Mouse (Mus musculus) C2C12 (cell line): Measurements from ENCODE around the gene Hdgfl1. TPM values are rescaled to one million over a fixed set of nuclear protein-coding genes. Genes with fewer than 3 reads are reported as not detected.

Source experiments
- H3K27me3 ChIP-seq: one replicate; pipeline ENCODE4 v1.6.1; 2011; ENCODE audit not compliant: control insufficient read depth, insufficient read depth, insufficient read length
- H3K36me3 ChIP-seq: one replicate; pipeline ENCODE4 v1.6.1; 2011; ENCODE audit not compliant: control insufficient read depth, insufficient read depth
- H3K4me3 ChIP-seq: one replicate; pipeline ENCODE4 v1.5.1; 2011; ENCODE audit warnings: mild to moderate bottlenecking, control low read depth; ENCODE audit not compliant: poor library complexity, insufficient read depth, severe bottlenecking
- H3K79me2 ChIP-seq: one replicate; pipeline ENCODE4 v1.6.1; 2011; ENCODE audit not compliant: control insufficient read depth, insufficient read depth
- H3K79me3 ChIP-seq: one replicate; pipeline ENCODE4 v1.6.1; 2011; ENCODE audit warnings: low read depth, control low read depth
- H3ac ChIP-seq: one replicate; pipeline ENCODE3; 2011; ENCODE audit warnings: low read depth; ENCODE audit not compliant: control insufficient read depth, insufficient read length
- CEBPB ChIP-seq: IDR thresholded peaks from one replicate; pipeline ENCODE4 v1.6.1; 2011; ENCODE audit warnings: low read depth, mild to moderate bottlenecking, control low read depth, moderate library complexity
- CTCF ChIP-seq: IDR thresholded peaks from one replicate; pipeline ENCODE4 v1.5.1; 2011; ENCODE audit not compliant: control insufficient read depth, insufficient read depth, insufficient read length
- FOSL1 ChIP-seq: IDR thresholded peaks from one replicate; pipeline ENCODE4 v1.8.0; 2011; ENCODE audit warnings: mild to moderate bottlenecking, low read length; ENCODE audit not compliant: poor library complexity, insufficient read depth, severe bottlenecking
- MAX ChIP-seq: IDR thresholded peaks from one replicate; pipeline ENCODE4 v1.6.1; 2011; ENCODE audit warnings: mild to moderate bottlenecking, control low read depth
- MYOD1 ChIP-seq: IDR thresholded peaks from one replicate; pipeline ENCODE4 v1.6.1; 2011; ENCODE audit warnings: low read depth; ENCODE audit not compliant: control insufficient read depth, insufficient read length
- MYOG ChIP-seq: IDR thresholded peaks from one replicate; pipeline ENCODE4 v1.6.1; 2011; ENCODE audit not compliant: control insufficient read depth, insufficient read length; ENCODE audit errors: extremely low read depth
- USF1 ChIP-seq: IDR thresholded peaks from one replicate; pipeline ENCODE4 v1.6.1; 2011; ENCODE audit warnings: low read depth, mild to moderate bottlenecking, control low read depth, moderate library complexity
- polyA plus RNA-seq: library from polyadenylated mRNA; unstranded; fragments of >200 nt; fragmentation: generic; extraction: Trizol; gene quantifications from one replicate; pipeline ENCODE4 v1.2.1, GENCODE M21; 2012; ENCODE audit warnings: missing spikeins

Gene Hdgfl1
- polyA plus RNA-seq, 1 experiment: not detected

DNA sequence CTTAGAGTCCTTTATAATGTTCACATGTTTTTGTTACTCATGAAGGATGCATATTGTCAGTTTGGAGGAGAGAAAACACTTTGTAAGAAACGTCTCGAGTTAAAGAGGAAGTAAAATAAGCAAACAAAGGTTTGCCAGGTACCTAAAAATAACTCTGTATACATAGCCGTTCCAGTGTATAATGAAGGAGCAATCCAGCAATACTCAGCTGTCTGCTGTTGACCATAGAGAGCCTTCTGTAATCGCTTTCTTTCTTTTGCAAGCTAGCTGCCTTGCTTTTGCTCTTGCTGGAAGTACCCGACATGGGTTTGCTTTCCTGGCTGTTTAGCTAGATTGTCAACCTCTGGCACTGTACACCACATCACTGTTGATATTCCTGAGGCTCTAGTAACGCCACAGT lies 48.6 kb downstream of the Hdgfl1 start:
- no peaks in the 10 kb centered on the region for H3K36me3 ChIP-seq
- no peaks in the 10 kb centered on the region for H3K27me3 ChIP-seq
- TF ChIP-seq MYOD1 (no peak), USF1 (no peak), MAX (no peak), CEBPB (no peak), CTCF (no peak), FOSL1 (no peak), MYOG (no peak)
- H3K79me3 ChIP-seq: no peaks in the 10 kb centered on the region
- H3K79me2 ChIP-seq: no peaks in the 10 kb centered on the region
- H3K4me3 ChIP-seq: no peak overlapping the region
- H3ac ChIP-seq: no peak overlapping the region

DNA sequence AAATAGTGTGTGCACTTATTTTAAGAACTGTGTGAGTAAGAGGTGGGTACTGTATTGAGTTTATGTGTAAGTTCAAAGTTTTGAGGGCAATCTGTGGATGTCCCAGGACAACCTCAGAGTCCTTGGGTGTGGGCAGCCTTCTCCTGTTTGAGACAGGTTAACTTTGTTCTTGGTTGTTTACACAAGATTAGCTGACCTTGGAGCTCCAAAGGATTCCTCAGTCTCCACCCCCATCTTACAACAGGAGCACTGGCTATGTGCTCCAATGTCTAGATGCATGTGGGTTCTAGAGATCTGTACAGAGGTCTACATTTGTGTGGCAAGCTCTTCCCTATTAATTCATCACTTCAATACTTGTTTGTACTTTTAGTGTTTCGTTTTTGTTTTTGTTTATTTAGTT lies 49.0 kb downstream of the Hdgfl1 start:
- Histone ChIP-seq H3K36me3 (no peaks in the 10 kb centered on the region), H3ac (no peak overlapping the region), H3K79me3 (no peaks in the 10 kb centered on the region), H3K4me3 (no peak overlapping the region), H3K27me3 (no peaks in the 10 kb centered on the region), H3K79me2 (no peaks in the 10 kb centered on the region)
- no peak for TF ChIP-seq MAX
- TF ChIP-seq MYOD1: no peak
- TF ChIP-seq MYOG: no peak
- TF ChIP-seq FOSL1: no peak
- no peak for TF ChIP-seq CEBPB
- no peak for TF ChIP-seq CTCF
- TF ChIP-seq USF1: no peak

DNA sequence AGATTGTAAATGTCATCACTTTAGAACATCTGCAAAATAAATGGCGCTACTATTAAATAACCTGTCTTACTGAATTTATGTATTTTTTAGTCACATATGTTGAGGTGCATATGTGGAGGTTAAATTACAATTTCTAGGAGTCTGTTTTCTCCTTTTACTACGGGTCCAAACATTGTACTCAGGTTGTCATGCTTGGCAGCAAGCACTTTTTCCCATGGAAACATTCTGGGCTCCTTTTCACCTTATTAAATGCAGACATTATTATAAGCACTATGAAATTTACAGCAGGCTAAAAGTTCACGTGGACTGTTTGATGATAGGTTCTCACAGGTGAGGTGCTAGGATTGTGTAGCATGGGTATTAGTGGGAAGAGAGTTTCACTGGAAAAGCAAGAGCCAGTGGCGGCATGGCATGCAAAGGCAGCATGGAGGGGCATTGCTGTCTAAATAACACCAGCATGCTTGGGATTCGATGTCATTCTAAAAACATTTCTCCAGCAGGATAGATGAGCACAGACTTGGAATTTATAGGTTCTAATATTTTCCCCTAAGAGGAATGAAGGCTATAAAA lies 50.7 kb downstream of the Hdgfl1 start:
- Histone ChIP-seq H3K27me3 (no peaks in the 10 kb centered on the region), H3K79me3 (no peaks in the 10 kb centered on the region), H3K79me2 (no peaks in the 10 kb centered on the region), H3K4me3 (no peak overlapping the region), H3K36me3 (no peaks in the 10 kb centered on the region), H3ac (no peak overlapping the region)
- TF ChIP-seq FOSL1: no peak
- TF ChIP-seq USF1: no peak
- TF ChIP-seq MAX: no peak
- no peak for TF ChIP-seq CEBPB
- no peak for TF ChIP-seq MYOD1
